Mouse (Mus musculus) left cerebral cortex, postnatal 10 days (tissue): ENCODE measurements at regions not wholly inside any gene's neighbourhood (a gene's known extent, or its start where the extent isn't known, plus 50 kb on each side); places are given as distances from the start of the nearest gene placed in this dataset.

Experiments used
- DNase-seq, 2 experiments: peaks; one replicate each; pipeline ENCODE4 v3.0.0; 2021 to 2022; ENCODE audit warnings: low spot score in 2 of 2, mixed read lengths in 1 of 2; ENCODE audit errors: extremely low spot score in 1 of 2
- intact Hi-C: fragments of 180-260 bp; cut with DNase I; formaldehyde crosslinking; loops from one replicate; pipeline ENCODE4 v1.15.1; 2025

- intact Hi-C loops, result no loop called here
- DNase-seq, result no peak
Measured at GRCm38 (mm10) chr9:73302156-73302918, 189.1 kb downstream of the Rsl24d1 start.

- no peak for DNase-seq
- intact Hi-C loops, result no loop called here
Measured at GRCm38 (mm10) chr9:73317048-73317447, 203.8 kb downstream of the Rsl24d1 start.

GRCm38 (mm10) chr9:73319704-73320307 lies 206.6 kb downstream of the Rsl24d1 start:
- intact Hi-C loops, result no loop called here
- no peak for DNase-seq

- intact Hi-C loops, result no loop called here
- no peak for DNase-seq
Measured at GRCm38 (mm10) chr9:73331066-73331465, 217.8 kb downstream of the Rsl24d1 start.

DNA sequence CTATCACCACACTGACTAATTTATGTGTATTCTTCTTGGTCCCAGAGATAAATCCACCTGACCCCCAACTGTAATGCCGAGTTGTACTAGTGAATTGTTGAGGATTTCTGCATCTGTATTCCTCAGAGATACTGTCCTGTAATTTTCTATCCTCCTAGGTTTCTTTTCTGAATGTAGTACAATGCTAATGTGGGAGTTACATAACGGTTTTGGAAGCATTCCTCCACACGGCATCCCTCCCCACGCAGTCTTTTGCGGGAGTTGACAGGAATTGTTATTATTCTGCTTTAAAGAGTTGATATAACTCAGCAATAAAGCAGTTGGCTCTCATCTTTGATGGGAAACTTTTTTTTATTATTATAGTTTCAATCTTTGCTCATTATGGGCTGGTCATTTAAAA lies 222.8 kb downstream of the Rsl24d1 start:
- intact Hi-C loops, result no loop called here
- DNase-seq, result no peak

DNA sequence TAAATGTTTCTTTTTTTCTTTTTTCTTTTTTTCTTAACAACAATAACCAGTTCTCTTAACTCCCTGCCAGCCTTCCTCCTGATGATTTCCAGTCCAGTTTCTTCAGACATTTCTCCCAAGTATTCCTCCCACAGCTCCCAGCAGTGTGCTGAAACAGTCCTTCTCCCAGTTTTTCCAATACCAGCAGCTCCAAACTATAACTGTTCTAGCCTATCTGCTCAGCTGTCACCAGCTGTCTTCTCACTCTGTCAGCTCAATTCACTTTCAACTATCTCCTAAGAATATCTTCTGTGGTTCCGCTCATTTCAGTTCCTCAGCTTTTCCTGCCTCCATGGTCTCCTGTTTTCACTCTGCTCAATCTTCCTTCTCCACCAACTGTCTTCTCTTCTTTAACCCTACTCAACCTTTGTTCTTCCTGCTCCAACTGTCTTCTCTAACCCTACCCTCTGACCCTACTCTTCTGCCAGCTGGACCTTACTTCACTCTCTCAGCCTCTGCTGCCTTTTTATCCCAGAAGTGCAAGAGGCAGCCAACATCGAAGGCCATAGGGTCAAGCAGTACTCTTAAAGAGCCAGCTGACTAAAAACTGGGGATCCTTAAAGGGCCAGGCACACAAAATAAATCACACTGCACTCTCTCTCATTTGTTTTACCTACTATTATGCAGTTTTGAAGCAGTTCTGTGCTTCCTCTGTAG lies 224.0 kb downstream of the Rsl24d1 start:
- intact Hi-C loops, result no loop called here
- no peak for DNase-seq

DNA sequence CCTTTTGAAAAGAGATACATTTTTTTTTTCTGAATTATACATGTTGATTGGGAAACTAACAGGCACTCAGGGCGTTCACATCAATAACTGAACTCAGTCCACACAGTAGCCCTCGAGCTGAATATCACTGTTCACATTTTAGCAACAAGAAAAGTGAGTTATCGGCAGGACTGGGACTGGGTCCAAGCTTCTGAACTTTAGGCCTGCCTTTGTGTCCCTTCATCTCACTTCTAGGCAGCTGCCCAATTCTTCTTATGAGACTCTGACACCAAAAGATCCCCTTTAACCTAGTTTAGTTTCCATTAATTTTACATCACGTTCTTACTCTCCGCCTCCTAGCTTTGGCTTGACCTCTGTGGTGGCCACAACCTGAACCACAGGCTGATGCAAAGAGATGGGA lies 242.7 kb downstream of the Rsl24d1 start:
- intact Hi-C loops, result no loop called here
- DNase-seq, result no peak

DNA sequence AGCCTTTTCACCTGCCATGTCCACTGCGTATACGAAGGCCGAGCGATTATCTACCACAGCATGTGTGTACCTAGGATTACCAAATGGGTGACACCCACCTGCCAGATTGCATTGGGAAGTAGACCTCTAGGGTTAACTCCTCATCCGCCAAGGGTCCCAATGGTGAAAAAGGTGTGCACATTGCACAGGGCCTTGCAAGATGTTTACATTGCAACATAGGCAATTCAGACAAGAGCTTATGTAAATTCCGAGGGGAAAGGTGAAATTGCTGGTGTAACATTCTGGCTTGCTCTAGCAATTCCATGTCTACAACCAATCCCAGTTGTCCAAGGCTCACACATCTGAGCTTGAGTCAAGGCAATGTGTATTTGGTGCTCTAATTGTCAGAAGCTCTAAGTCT lies 245.7 kb downstream of the Rsl24d1 start:
- DNase-seq, result no peak

GRCm38 (mm10) chr9:73380768-73381167 lies 267.5 kb downstream of the Rsl24d1 start:
- intact Hi-C loops, result no loop called here

More for the DNA sequence above, 245.7 kb downstream of the Rsl24d1 start:
- intact Hi-C loops, result no loop called here

DNA sequence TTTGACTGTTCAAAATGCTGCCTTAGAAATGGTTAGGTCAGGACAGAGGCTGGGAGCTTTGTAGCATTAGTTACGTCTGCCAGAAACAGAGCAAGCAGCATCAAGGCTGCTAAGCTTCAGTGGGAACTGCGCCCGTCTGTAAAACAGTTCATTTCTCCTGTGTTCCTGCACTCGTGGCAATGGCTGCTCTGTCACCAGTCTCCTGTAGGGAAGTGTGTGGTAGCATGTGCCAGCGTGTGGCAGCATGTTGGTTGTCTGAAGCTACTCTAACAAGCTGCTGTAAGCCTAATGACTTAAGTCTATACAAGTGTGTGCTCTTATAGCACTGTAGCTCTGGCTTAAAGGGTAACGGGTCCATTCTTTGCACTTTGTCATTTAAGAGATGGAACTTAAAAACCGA lies 278.8 kb downstream of the Rsl24d1 start:
- intact Hi-C loops, result no loop called here
- DNase-seq, result no peak

More at GRCm38 (mm10) chr9:73380768-73381167, 267.5 kb downstream of the Rsl24d1 start:
- DNase-seq, result no peak

DNA sequence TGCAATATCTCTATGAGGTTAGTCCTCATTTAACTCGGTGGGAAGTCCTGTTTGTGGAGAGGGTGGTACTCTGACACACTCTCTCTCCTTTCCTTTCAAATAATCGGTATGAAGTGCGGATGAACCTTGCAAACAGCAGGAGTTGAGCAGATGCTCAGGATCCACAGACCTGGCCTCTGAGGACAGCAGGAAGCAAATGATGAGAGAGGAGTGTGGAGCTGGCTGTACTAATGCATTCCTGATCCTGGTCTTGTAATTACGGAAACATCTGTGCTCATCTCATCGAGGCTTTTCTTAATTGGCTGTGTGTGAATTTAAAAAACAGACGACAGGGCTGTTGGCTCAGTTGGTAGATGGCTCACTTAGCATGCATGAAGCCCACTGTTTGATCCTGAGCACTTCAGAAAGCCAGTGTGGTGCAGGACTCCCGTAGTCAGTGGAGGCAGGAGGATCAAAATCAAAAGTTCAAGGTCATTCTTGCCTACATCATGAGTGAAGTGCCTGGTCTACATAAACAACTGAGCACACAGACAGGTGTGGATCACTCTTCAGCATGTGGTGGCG lies 300.2 kb downstream of the Rsl24d1 start:
- no peak for DNase-seq
- intact Hi-C loops, result no loop called here

DNA sequence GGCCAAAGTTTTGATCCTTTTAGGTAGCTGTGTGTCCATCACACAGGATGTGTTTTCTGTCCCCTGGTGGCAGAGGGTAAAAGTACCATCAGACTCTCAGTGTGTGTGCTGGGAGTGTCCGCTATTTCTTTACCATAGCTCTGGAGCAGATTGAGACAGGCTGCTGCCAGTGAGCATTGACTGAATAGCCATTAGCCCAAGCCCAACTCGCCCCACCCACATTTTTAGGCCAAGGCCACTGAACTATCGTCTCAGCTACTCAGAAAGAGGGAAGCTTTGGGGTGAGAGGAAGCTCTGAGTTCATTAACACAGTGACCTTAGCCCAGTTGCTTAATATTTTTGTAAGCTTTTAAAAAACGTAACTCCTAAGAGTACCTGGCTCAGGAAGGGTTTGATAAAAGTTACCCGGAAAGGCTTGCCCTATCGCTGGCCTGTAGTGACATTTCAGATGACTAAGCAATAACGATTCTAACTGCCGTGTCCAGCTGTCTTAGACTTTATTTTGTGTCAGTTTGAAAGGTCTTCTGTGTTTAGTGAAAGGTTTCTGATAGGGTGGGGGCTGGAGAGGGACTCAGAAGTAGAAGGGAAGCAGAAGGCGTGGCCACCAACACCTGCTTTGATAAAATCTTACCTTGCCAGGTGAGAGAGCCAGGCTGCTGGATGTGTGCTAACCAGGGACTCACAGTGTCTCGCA lies 303.0 kb downstream of the Rsl24d1 start:
- intact Hi-C loops, result no loop called here
- no peak for DNase-seq
